Mouse (Mus musculus) heart, embryonic 14.5 days (tissue): Measurements from ENCODE around the gene Thap7. TPM values are rescaled to one million over a fixed set of nuclear protein-coding genes. Genes with fewer than 3 reads are reported as not detected.
"Not testable (repeated sequence)": the region's sequence is repeated elsewhere in the genome, so short reads cannot be mapped to it uniquely, and the experiment has no call there.

Experiments used
- ATAC-seq: fragments of 200-750 bp; cut with Nextera tagmentation; 2 replicates; pipeline ENCODE4 v1.8.0; 2017; ENCODE audit warnings: low read depth, moderate TSS enrichment; ENCODE audit not compliant: insufficient number of reproducible peaks, insufficient read depth, low FRiP score
- H3K27ac ChIP-seq, 2 experiments: fragments of 200-500 bp in 1 of 2; fragments of 300-500 bp in 1 of 2; sonication (generic) in 1 of 2; replicated peaks in 1 of 2; 2 replicates each; pipeline ENCODE4 v1.5.1; 2012 to 2014; ENCODE audit warnings: low read depth in 2 of 2, low read length in 2 of 2, control low read depth in 1 of 2, mild to moderate bottlenecking in 1 of 2, mixed read lengths in 1 of 2; ENCODE audit not compliant: control insufficient read depth in 1 of 2, insufficient read depth in 1 of 2
- H3K27me3 ChIP-seq: fragments of 300-500 bp; sonication (generic); 2 replicates; pipeline ENCODE4 v1.6.1; 2014; ENCODE audit warnings: mild to moderate bottlenecking, low read length, control low read depth; ENCODE audit not compliant: control insufficient read depth, insufficient read depth
- H3K36me3 ChIP-seq: fragments of 300-500 bp; sonication (generic); 2 replicates; pipeline ENCODE4 v1.6.1; 2014; ENCODE audit warnings: mild to moderate bottlenecking, control low read depth, low read length, mixed read lengths; ENCODE audit not compliant: control insufficient read depth, insufficient read depth
- H3K4me1 ChIP-seq, 2 experiments: fragments of 200-500 bp in 1 of 2; fragments of 300-500 bp in 1 of 2; sonication (generic) in 1 of 2; 2 replicates each; pipeline ENCODE4 v1.6.1; 2012 to 2014; ENCODE audit warnings: low read length in 2 of 2, control low read depth in 1 of 2, mixed read lengths in 1 of 2; ENCODE audit not compliant: control insufficient read depth in 2 of 2, insufficient read depth in 2 of 2
- H3K4me2 ChIP-seq: fragments of 300-500 bp; sonication (generic); 2 replicates; pipeline ENCODE4 v1.6.1; 2014; ENCODE audit warnings: mild to moderate bottlenecking, low read length
- H3K4me3 ChIP-seq, 2 experiments: fragments of 200-500 bp in 1 of 2; fragments of 300-500 bp in 1 of 2; sonication (generic) in 1 of 2; 2 replicates each; pipeline ENCODE4 v1.5.1; 2012 to 2014; ENCODE audit warnings: low read length in 2 of 2, mild to moderate bottlenecking in 2 of 2, control low read depth in 1 of 2, low read depth in 1 of 2, moderate library complexity in 1 of 2; ENCODE audit not compliant: control insufficient read depth in 1 of 2, insufficient read depth in 1 of 2
- H3K9ac ChIP-seq: fragments of 300-500 bp; sonication (generic); 2 replicates; pipeline ENCODE4 v1.6.1; 2014; ENCODE audit warnings: mild to moderate bottlenecking, low read length
- H3K9me3 ChIP-seq: fragments of 300-500 bp; sonication (generic); 2 replicates; pipeline ENCODE4 v1.6.1; 2016; ENCODE audit warnings: low read length, control low read depth; ENCODE audit not compliant: control insufficient read depth
- WGBS: fragments of 180-500 bp; shearing (Covaris S2); extraction: QIAGEN DNeasy Blood & Tissue Kit; methylation state at CpG from one replicate; pipeline ENCODE4 v1.1.7; 2014; 5-methylcytosine and 5-hydroxymethylcytosine counted together
- polyA plus RNA-seq: library from polyadenylated mRNA; unstranded; fragments of >200 nt; fragmentation: Nextera tagmentation; extraction: Ambion mirVana; gene quantifications from 2 replicates; pipeline ENCODE4 v1.2.1, GENCODE M21; 2014

Gene Thap7
- polyA plus RNA-seq, 1 experiment from 2014 or later = 27.1 TPM

- peaks cover 4 to 11% of the 10 kb centered on the region in 2 experiments for H3K4me1 ChIP-seq
- no peak for ATAC-seq
- no peaks in the 10 kb centered on the region for H3K9me3 ChIP-seq
- no peak overlapping the region for H3K27ac ChIP-seq
- no peak overlapping the region for H3K9ac ChIP-seq
- H3K36me3 ChIP-seq = peaks cover 39% of the 10 kb centered on the region
- no peak overlapping the region for H3K4me3 ChIP-seq
- WGBS = 46% methylated on average over 2 of the region's 2 CpGs
- H3K27me3 ChIP-seq = no peaks in the 10 kb centered on the region
- H3K4me2 ChIP-seq = no peak overlapping the region
Measured at GRCm38 (mm10) chr16:17510686-17511085, 20.2 kb downstream of the Thap7 start.

GRCm38 (mm10) chr16:17510143-17510542 is 20.8 kb downstream of the Thap7 start:
- H3K27me3 ChIP-seq = no peaks in the 10 kb centered on the region
- H3K9ac ChIP-seq = no peak overlapping the region
- no peak overlapping the region for H3K4me3 ChIP-seq

GRCm38 (mm10) chr16:17509240-17509597 is 21.7 kb downstream of the Thap7 start:
- ATAC-seq = peak; percentile 3
- H3K4me3 ChIP-seq = peak overlapping the region; percentile 65 to 75
- no peaks in the 10 kb centered on the region for H3K27me3 ChIP-seq
- 9% methylated on average over 9 of the region's 9 CpGs for WGBS
- H3K27ac ChIP-seq = peak overlapping the region in 1 of 2 experiments; percentile 96; a peak in 2 of 4 replicates
- peak overlapping the region; percentile 76 for H3K4me2 ChIP-seq
- H3K4me1 ChIP-seq = peaks cover 4 to 11% of the 10 kb centered on the region in 2 experiments
- peak overlapping the region; percentile 85 for H3K9ac ChIP-seq
- H3K9me3 ChIP-seq = no peaks in the 10 kb centered on the region
- peaks cover 28% of the 10 kb centered on the region for H3K36me3 ChIP-seq

More at GRCm38 (mm10) chr16:17510143-17510542, 20.8 kb downstream of the Thap7 start:
- Histone ChIP-seq H3K27ac (no peak overlapping the region), H3K9me3 (no peaks in the 10 kb centered on the region), H3K36me3 (peaks cover 34% of the 10 kb centered on the region), H3K4me1 (peaks cover 4 to 11% of the 10 kb centered on the region in 2 experiments), H3K4me2 (peak overlapping the region; percentile 76)
- no peak for ATAC-seq
- 97% methylated on average over 2 of the region's 2 CpGs for WGBS

GRCm38 (mm10) chr16:17508546-17509239 is 22.2 kb downstream of the Thap7 start, which contains the start of gene Lztr1:
Gene Lztr1 (plus strand): TSS chr16:17508688.
- Histone ChIP-seq H3K9ac (peak within 1 kb of the TSS; percentile 85), H3K27me3 (no peaks in the 10 kb centered on the region), H3K4me2 (peak within 1 kb of the TSS; percentile 76), H3K27ac (peak within 1 kb of the TSS; percentile 96 to 99), H3K4me1 (peaks cover 4 to 11% of the 10 kb centered on the region in 2 experiments), H3K9me3 (no peaks in the 10 kb centered on the region), H3K4me3 (peak within 1 kb of the TSS; percentile 65 to 75), H3K36me3 (peaks cover 25% of the 10 kb centered on the region)
- under 1% methylated on average over 50 of the region's 50 CpGs for WGBS
- peak; percentile 90 for ATAC-seq

- Histone ChIP-seq H3K4me2 (peak overlapping the region; percentile 76), H3K27ac (peak overlapping the region; percentile 96 to 99; a peak in 2 of 4 replicates), H3K9ac (peak overlapping the region; percentile 85), H3K4me1 (peaks cover 4 to 11% of the 10 kb centered on the region in 2 experiments), H3K4me3 (peak overlapping the region; percentile 65 to 75), H3K36me3 (peaks cover 18% of the 10 kb centered on the region)
- not testable (repeated sequence) for H3K9me3 ChIP-seq, H3K27me3 ChIP-seq, ATAC-seq
- 26% methylated on average over 3 of the region's 3 CpGs for WGBS
Measured at GRCm38 (mm10) chr16:17508031-17508430, 22.9 kb downstream of the Thap7 start.

GRCm38 (mm10) chr16:17507018-17507552 is 23.9 kb downstream of the Thap7 start:
- no peak for ATAC-seq
- WGBS = 82% methylated on average over 5 of the region's 5 CpGs

GRCm38 (mm10) chr16:17502681-17503080 is 28.3 kb downstream of the Thap7 start:
- H3K27me3 ChIP-seq = no peaks in the 10 kb centered on the region
- no peak for ATAC-seq
- H3K9me3 ChIP-seq = no peaks in the 10 kb centered on the region
- no peak overlapping the region for H3K4me2 ChIP-seq
- H3K9ac ChIP-seq = no peak overlapping the region
- no peak overlapping the region for H3K27ac ChIP-seq
- H3K4me1 ChIP-seq = peaks cover under 1 to 5% of the 10 kb centered on the region in 2 experiments; a peak in 1 of 4 replicates
- no peak overlapping the region for H3K4me3 ChIP-seq
- no peaks in the 10 kb centered on the region for H3K36me3 ChIP-seq
- WGBS = 40% methylated on average over 4 of the region's 4 CpGs

More at GRCm38 (mm10) chr16:17507018-17507552, 23.9 kb downstream of the Thap7 start:
- Histone ChIP-seq H3K4me3 (no peak overlapping the region), H3K36me3 (peaks cover 9% of the 10 kb centered on the region), H3K27ac (no peak overlapping the region), H3K4me1 (peaks cover 8 to 11% of the 10 kb centered on the region in 2 experiments), H3K9ac (no peak overlapping the region), H3K4me2 (no peak overlapping the region), H3K27me3 (no peaks in the 10 kb centered on the region), H3K9me3 (no peaks in the 10 kb centered on the region)
